Mouse (Mus musculus): ENCODE measurements around the gene 1110008P14Rik. TPM values are rescaled to one million over a fixed set of nuclear protein-coding genes. Genes with fewer than 3 reads are reported as not detected.

Gene 1110008P14Rik
- polyA plus RNA-seq, 1 experiment from 2014 or later: 116 TPM

DNA sequence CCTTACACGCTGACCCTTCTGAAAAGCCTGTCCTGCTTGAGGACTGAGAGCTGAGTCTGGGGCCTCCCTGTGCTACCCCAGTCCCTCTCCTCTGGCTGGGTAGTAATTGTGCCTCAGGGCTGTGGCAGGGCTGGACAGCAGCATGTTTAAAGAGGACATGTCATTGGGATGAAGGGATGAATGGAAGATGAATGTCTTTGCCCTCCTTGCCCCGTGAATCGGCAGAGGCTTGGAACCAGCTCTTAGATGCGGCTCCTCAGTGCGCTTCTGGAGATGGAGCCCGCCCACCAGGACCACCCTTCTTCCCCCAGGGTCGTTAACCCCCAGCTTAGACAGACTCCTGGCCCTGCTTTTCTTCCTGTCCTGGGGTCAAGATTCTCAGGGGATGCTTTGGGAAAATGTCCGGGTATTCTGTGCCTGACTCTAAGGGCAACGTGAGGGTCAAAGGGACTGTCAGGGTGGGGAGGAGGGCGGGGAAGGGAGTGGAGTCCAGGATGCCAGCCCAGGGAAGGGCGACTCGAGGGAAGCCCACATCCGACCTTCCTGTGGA is 52.8 kb downstream of the 1110008P14Rik start:
- no peaks in the 10 kb centered on the region; the same call in 1 of the 2 replicates for H3K27me3 ChIP-seq (replicated peaks)
- H3K4me2 ChIP-seq: no peak overlapping the region
- H3K36me3 ChIP-seq (replicated peaks): peaks cover 14% of the 10 kb centered on the region; the same call in 1 of the 2 replicates
- 39% methylated on average over 13 of the region's 13 CpGs for WGBS
- H3K27ac ChIP-seq: no peak overlapping the region
- no peaks in the 10 kb centered on the region for H3K9me3 ChIP-seq
- H3K9ac ChIP-seq: no peak overlapping the region
- ATAC-seq (replicated peaks): no peak
- H3K4me1 ChIP-seq: no peaks in the 10 kb centered on the region
- no peak overlapping the region for H3K4me3 ChIP-seq

DNA sequence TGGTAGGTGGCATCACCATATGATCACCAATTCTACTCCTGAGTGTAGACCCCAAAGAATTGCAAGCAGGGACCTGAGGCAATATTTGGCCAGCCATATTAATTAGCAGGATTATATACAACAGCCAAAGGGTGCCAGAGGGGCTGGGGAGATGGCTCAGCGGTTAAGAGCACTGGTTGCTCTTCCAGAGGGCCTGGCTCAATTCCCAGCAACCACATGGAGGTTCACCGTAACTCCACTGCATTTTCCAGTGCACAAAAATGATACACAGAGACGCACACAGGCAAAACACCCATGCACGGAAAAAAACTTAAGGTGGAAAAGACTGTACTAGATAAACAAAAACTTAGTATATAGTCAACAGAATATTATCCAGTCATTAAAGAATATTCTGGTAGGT is 54.5 kb downstream of the 1110008P14Rik start:
- Histone ChIP-seq H3K4me3 (no peak overlapping the region), H3K9ac (no peak overlapping the region), H3K4me1 (peaks cover 16% of the 10 kb centered on the region), H3K9me3 (no peaks in the 10 kb centered on the region), H3K27me3 (replicated peaks) (no peaks in the 10 kb centered on the region), H3K27ac (no peak overlapping the region), H3K36me3 (replicated peaks) (peaks cover 8% of the 10 kb centered on the region; the same call in 1 of the 2 replicates), H3K4me2 (no peak overlapping the region)
- 77% methylated on average over 4 of the region's 4 CpGs for WGBS
- ATAC-seq (replicated peaks): no peak

Other genes with a start within 250 kb of the 1110008P14Rik start
- gene Prrc2b, start 230.9 kb downstream of the 1110008P14Rik start, polyA plus RNA-seq (2015; fragmentation: Nextera tagmentation; extraction: Ambion mirVana): 85.4 and 92.2 TPM in 2 replicates
- 32.8 and 37.7 TPM in 2 replicates for gene Pomt1, start 145.3 kb downstream of the 1110008P14Rik start, polyA plus RNA-seq (2015; fragmentation: Nextera tagmentation; extraction: Ambion mirVana)
- gene Uck1, start 121.8 kb downstream of the 1110008P14Rik start, polyA plus RNA-seq (2015; fragmentation: Nextera tagmentation; extraction: Ambion mirVana): 112 and 117 TPM in 2 replicates
- gene Golga2, start 94.6 kb downstream of the 1110008P14Rik start, polyA plus RNA-seq (2015; fragmentation: Nextera tagmentation; extraction: Ambion mirVana): 34.1 and 35.6 TPM in 2 replicates
- 404 TPM in 2 replicates for gene Swi5, start 93.9 kb downstream of the 1110008P14Rik start, polyA plus RNA-seq (2015; fragmentation: Nextera tagmentation; extraction: Ambion mirVana)
- gene Ciz1, start 29.6 kb downstream of the 1110008P14Rik start, polyA plus RNA-seq (2015; fragmentation: Nextera tagmentation; extraction: Ambion mirVana): 62.5 and 64.4 TPM in 2 replicates
- gene Dnm1, start 28.6 kb downstream of the 1110008P14Rik start, polyA plus RNA-seq (2015; fragmentation: Nextera tagmentation; extraction: Ambion mirVana): 78.4 and 79.0 TPM in 2 replicates
- 0.44 and 0.83 TPM in 2 replicates for gene Lcn2, start 6.3 kb upstream of the 1110008P14Rik start, polyA plus RNA-seq (2015; fragmentation: Nextera tagmentation; extraction: Ambion mirVana)
- gene Ptges2, start 14.0 kb upstream of the 1110008P14Rik start, polyA plus RNA-seq (2015; fragmentation: Nextera tagmentation; extraction: Ambion mirVana): 51.3 and 54.2 TPM in 2 replicates
- gene Naif1, start 68.5 kb upstream of the 1110008P14Rik start, polyA plus RNA-seq (2015; fragmentation: Nextera tagmentation; extraction: Ambion mirVana): 5.7 and 5.9 TPM in 2 replicates
- gene Slc25a25, start 69.5 kb upstream of the 1110008P14Rik start, polyA plus RNA-seq (2015; fragmentation: Nextera tagmentation; extraction: Ambion mirVana): 55.3 and 60.1 TPM in 2 replicates
- 7.3 TPM in 2 replicates for gene Fam102a, start 153.4 kb upstream of the 1110008P14Rik start, polyA plus RNA-seq (2015; fragmentation: Nextera tagmentation; extraction: Ambion mirVana)
- gene Dpm2, start 188.9 kb upstream of the 1110008P14Rik start, polyA plus RNA-seq (2015; fragmentation: Nextera tagmentation; extraction: Ambion mirVana): 145 and 150 TPM in 2 replicates
- 11.3 and 11.8 TPM in 2 replicates for gene Pip5kl1, start 192.9 kb upstream of the 1110008P14Rik start, polyA plus RNA-seq (2015; fragmentation: Nextera tagmentation; extraction: Ambion mirVana)
- gene 9430097D07Rik, start 193.7 kb upstream of the 1110008P14Rik start, polyA plus RNA-seq (2015; fragmentation: Nextera tagmentation; extraction: Ambion mirVana): 0.60 and 0.86 TPM in 2 replicates
- gene St6galnac4, start 205.2 kb upstream of the 1110008P14Rik start, polyA plus RNA-seq (2015; fragmentation: Nextera tagmentation; extraction: Ambion mirVana): 33.3 and 36.5 TPM in 2 replicates
- 24.2 and 26.9 TPM in 2 replicates for gene St6galnac6, start 217.8 kb upstream of the 1110008P14Rik start, polyA plus RNA-seq (2015; fragmentation: Nextera tagmentation; extraction: Ambion mirVana)
- gene Ak1, start 239.8 kb upstream of the 1110008P14Rik start, polyA plus RNA-seq (2015; fragmentation: Nextera tagmentation; extraction: Ambion mirVana): 97.6 and 101 TPM in 2 replicates

Data from midbrain, embryonic 15.5 days (tissue).